Mouse (Mus musculus) embryonic facial prominence, embryonic 10.5 days (tissue): ENCODE measurements around the gene Atp8a1. TPM values are rescaled to one million over a fixed set of nuclear protein-coding genes. Genes with fewer than 3 reads are reported as not detected.

Experiments used
- DNase-seq: peaks from one replicate; pipeline ENCODE4 v3.0.0-alpha.2; 2017; ENCODE audit warnings: low spot score
- H3K27ac ChIP-seq: fragments of 300-500 bp; sonication (generic); replicated peaks from 2 replicates; pipeline ENCODE4 v1.5.1; 2016; ENCODE audit warnings: mild to moderate bottlenecking
- H3K27me3 ChIP-seq: fragments of 300-500 bp; sonication (generic); replicated peaks from 2 replicates; pipeline ENCODE4 v1.6.1; 2016; ENCODE audit warnings: low read depth, mild to moderate bottlenecking; ENCODE audit not compliant: poor library complexity, severe bottlenecking
- H3K36me3 ChIP-seq: fragments of 300-500 bp; sonication (generic); replicated peaks from 2 replicates; pipeline ENCODE4 v1.6.1; 2016; ENCODE audit warnings: mild to moderate bottlenecking, moderate library complexity
- H3K4me1 ChIP-seq: fragments of 300-500 bp; sonication (generic); 2 replicates; pipeline ENCODE4 v1.6.1; 2016
- H3K4me3 ChIP-seq: fragments of 300-500 bp; sonication (generic); 2 replicates; pipeline ENCODE4 v1.5.1; 2016; ENCODE audit warnings: mild to moderate bottlenecking, moderate library complexity
- H3K9me3 ChIP-seq: fragments of 300-500 bp; sonication (generic); 2 replicates; pipeline ENCODE4 v1.6.1; 2016; ENCODE audit warnings: mild to moderate bottlenecking
- WGBS: fragments of 180-500 bp; shearing (Covaris S2); methylation state at CpG from one replicate; pipeline ENCODE4 v1.1.7; 2016; 5-methylcytosine and 5-hydroxymethylcytosine counted together
- microRNA-seq: library from miRNA; unstranded; fragments of <30 nt; microRNA quantifications from one replicate; pipeline ENCODE4, GENCODE M21; 2017
- polyA plus RNA-seq: library from polyadenylated mRNA; unstranded; fragments of >200 nt; fragmentation: Nextera tagmentation; extraction: Ambion mirVana; gene quantifications from 2 replicates; pipeline ENCODE4 v1.2.1, GENCODE M21; 2016

Gene Atp8a1
- polyA plus RNA-seq, 1 experiment from 2014 or later, result 9.7 TPM

DNA sequence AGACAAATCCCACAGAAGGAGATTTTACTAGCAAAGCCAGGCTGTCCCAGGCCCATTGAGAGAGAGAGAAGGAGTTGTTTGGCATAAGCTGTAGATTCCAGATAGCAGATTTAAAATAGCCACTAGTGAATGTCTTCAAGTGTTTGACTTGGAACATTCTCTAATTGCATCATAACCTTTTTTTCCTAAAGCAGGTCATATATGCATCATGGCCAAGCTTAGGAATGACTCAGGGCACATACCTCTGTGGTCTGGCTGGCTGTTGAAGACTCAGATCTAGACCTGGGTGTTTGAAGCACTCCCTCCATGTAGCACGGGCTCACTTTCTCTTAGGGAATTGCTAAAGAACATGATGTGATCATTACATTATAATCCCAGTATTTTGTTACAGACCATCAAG lies 252.2 kb downstream of the Atp8a1 start:
- H3K4me1 ChIP-seq, result no peaks in the 10 kb centered on the region
- H3K27ac ChIP-seq, result no peak overlapping the region
- no peak for DNase-seq
- H3K9me3 ChIP-seq, result no peaks in the 10 kb centered on the region
- 90% methylated on average over 1 of the region's 1 CpGs for whole genome bisulfite sequencing
- no peak overlapping the region for H3K4me3 ChIP-seq
- no peaks in the 10 kb centered on the region for H3K27me3 ChIP-seq
- no peaks in the 10 kb centered on the region for H3K36me3 ChIP-seq

DNA sequence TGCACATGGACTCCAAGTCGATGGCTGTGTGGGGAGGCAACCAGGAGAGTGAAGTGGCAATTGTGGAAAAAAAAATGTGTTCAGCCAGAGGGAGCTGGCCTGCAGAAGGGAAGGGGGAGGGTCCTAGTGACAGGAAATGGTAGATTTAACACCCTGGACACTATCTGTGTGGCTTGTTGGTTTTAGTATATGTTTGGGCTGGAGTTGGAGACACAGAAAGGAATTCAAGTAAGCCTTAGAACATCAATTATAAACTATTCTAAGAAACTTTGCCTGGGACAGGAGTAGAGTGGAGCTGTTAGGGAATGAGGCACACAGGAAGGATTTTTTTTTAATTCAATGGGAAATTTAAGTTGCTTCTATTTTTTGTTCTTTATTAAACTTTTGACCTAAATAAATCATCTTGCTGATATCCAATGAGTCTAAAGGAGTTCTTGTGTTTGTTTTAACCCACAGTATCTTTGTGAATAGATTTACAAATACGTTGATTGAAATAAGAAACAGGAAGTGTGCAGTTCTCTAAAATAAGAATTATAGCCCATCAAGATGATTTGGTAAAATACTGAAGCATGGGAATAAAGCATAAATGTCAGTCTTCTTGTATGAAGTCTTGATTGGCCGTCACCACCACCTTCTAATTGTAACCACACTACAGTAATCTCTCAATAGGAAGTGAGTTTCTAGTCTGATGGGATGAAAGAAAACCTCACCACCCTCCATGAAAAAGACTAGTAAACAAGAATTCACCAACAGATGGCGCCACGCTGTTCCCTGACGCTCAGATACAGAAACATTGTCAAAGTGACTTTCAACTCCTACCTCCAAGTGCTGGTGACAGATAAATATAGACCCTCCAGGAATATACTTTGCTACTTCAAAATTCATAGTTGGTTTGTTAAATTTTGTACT lies 267.3 kb downstream of the Atp8a1 start:
- no peak overlapping the region for H3K27ac ChIP-seq
- no peak for DNase-seq
- no peaks in the 10 kb centered on the region for H3K9me3 ChIP-seq
- no peaks in the 10 kb centered on the region for H3K36me3 ChIP-seq
- no peaks in the 10 kb centered on the region for H3K27me3 ChIP-seq
- H3K4me1 ChIP-seq, result no peaks in the 10 kb centered on the region
- no peak overlapping the region for H3K4me3 ChIP-seq
- WGBS, result 48% methylated on average over 6 of the region's 6 CpGs

DNA sequence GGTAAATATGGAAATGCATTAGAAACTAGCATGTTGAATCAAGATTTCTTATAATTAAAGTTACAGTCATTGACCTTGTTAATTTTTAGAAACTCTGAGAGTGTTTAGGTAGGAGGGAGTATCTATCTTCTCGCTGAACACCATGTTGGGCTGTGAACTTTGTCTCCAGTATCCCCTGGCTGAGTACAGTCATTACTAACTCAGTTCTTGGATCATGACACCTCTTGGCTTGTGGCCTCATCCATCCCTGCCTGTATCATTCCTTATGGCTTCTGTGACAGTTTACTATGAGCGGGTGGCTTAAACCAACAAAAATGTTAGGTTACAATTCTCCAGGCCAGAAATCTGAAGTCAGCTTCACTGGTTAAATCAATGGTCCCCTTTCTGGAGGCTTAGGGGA lies 271.5 kb downstream of the Atp8a1 start:
- no peaks in the 10 kb centered on the region for H3K9me3 ChIP-seq
- H3K27me3 ChIP-seq, result no peaks in the 10 kb centered on the region
- WGBS, result 90% methylated on average over 2 of the region's 2 CpGs
- H3K27ac ChIP-seq, result no peak overlapping the region
- no peaks in the 10 kb centered on the region for H3K36me3 ChIP-seq
- DNase-seq, result no peak
- no peak overlapping the region for H3K4me3 ChIP-seq
- H3K4me1 ChIP-seq, result no peaks in the 10 kb centered on the region

DNA sequence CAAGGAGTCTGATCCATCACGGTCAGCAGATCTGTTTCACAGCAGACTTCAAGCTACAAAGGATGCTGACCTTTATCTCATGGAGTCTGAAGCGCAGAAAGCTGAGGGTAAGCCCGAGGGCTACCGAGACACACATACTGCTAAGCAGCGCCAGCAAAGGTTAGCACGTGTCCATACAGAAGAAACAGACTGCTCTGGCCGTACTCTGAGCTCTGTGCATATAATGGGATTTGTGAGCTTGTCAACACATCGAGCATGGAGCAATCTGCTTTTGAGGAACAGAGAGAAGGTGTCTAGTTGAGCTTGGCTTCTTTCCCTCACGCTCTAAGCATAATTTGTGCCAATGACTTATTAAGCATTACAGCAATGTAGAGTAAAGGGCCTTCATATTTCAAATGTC lies 273.2 kb downstream of the Atp8a1 start:
- WGBS, result 91% methylated on average over 9 of the region's 9 CpGs

DNA sequence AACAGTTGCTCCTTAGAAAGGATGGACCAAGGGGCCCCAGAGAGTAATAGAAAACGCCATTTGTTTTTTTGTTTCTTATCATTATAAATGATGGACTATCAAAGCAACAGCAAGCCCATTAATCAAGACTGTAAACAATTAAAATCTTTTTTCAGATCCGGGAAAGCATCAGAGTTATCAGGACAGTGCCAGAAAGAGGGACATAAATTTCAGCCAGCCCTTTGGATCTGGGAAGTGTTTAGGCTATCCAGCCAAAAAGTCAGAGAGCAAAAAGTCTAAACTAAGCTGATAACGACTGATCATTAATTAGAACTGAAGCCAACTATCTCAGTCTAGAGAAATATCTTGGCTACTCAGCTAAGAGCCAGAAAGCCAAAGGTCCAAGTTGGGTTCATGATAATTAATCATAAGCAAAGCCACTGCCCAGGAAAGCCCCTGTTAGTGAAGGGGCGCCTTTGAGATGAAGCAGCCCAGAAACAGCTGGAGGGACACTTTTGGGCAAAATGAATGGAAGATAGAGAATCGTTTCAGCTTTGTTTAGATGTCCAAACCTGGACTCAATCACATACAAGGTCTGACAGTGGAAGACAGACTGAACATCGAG lies 274.6 kb downstream of the Atp8a1 start:
- WGBS, result 82% methylated on average over 6 of the region's 6 CpGs
- Histone ChIP-seq H3K27ac (no peak overlapping the region), H3K4me1 (no peaks in the 10 kb centered on the region), H3K9me3 (no peaks in the 10 kb centered on the region), H3K4me3 (no peak overlapping the region), H3K36me3 (no peaks in the 10 kb centered on the region), H3K27me3 (no peaks in the 10 kb centered on the region)
- no peak for DNase-seq

More for the DNA sequence above, 273.2 kb downstream of the Atp8a1 start:
- no peaks in the 10 kb centered on the region for H3K36me3 ChIP-seq
- H3K9me3 ChIP-seq, result no peaks in the 10 kb centered on the region
- DNase-seq, result no peak
- no peaks in the 10 kb centered on the region for H3K27me3 ChIP-seq
- no peak overlapping the region for H3K27ac ChIP-seq
- no peaks in the 10 kb centered on the region for H3K4me1 ChIP-seq
- H3K4me3 ChIP-seq, result no peak overlapping the region

Small RNAs within 50 kb of the gene (microRNA-seq; reads per million reads assigned to microRNA genes)
- gene Gm23617, result not detected

Other genes starting within 250 kb of the Atp8a1 start
- gene Shisa3, start 239.6 kb downstream of the Atp8a1 start, polyA plus RNA-seq, result 3.5 and 6.7 TPM in 2 replicates
- not detected in 2 replicates for gene Gm5108, start 94.2 kb upstream of the Atp8a1 start, polyA plus RNA-seq
- not detected in 2 replicates for gene Gm21905, start 99.0 kb upstream of the Atp8a1 start, polyA plus RNA-seq
- gene Grxcr1, start 184.4 kb upstream of the Atp8a1 start, polyA plus RNA-seq, result 0.19 TPM in 2 replicates